Mouse (Mus musculus) adrenal gland, postnatal 10 days (tissue): Measurements from ENCODE around the gene Esyt1. TPM values are rescaled to one million over a fixed set of nuclear protein-coding genes. Genes with fewer than 3 reads are reported as not detected.
"Not testable (repeated sequence)": the region's sequence is repeated elsewhere in the genome, so short reads cannot be mapped to it uniquely, and the experiment has no call there.

Experiments used
- DNase-seq: peaks from one replicate; pipeline ENCODE4 v3.0.0; 2021; ENCODE audit warnings: mixed read lengths
- long read RNA-seq, 2 experiments: library from polyadenylated mRNA; stranded (forward); transcript quantifications; one replicate each; pipeline ENCODE4 v2.0.0; 2021
- total RNA-seq, 2 experiments: library from RNA; stranded (reverse); gene quantifications; 2 replicates each; pipeline ENCODE4 v1.2.3; 2021

The Esyt1 gene
- total RNA-seq: 10 to 100 TPM; 31.5 to 41.5 TPM
- long read RNA-seq, experiment 1, transcript Esyt1-201 (31 exons, 3,981 nt): major isoform, 17 of 31 reads
- long read RNA-seq, experiment 1, partial matches to known transcripts: 13 of 31 reads
- long read RNA-seq, experiment 1, other reads (novel, unspliced or antisense): 1 of 31 reads
- long read RNA-seq, experiment 2, transcript Esyt1-201 (31 exons, 3,981 nt): major isoform, 15 of 21 reads
- long read RNA-seq, experiment 2, partial matches to known transcripts: 6 of 21 reads
- long read RNA-seq, experiment 2, other reads (novel, unspliced or antisense): 0 of 21 reads

- peak; percentile 93 for DNase-seq
Measured at GRCm38 (mm10) chr10:128525671-128526308, at the start of gene Esyt1. TSS of gene Esyt1 (minus strand) at chr10:128525871.

GRCm38 (mm10) chr10:128575063-128575462, 49.4 kb upstream of the Esyt1 start:
- DNase-seq: no peak

- peak; percentile 98 for DNase-seq
Measured at GRCm38 (mm10) chr10:128565788-128566531, 40.3 kb upstream of the Esyt1 start, which contains the start of gene Pa2g4. TSS of gene Pa2g4 (minus strand) at chr10:128565987.

- DNase-seq: peak; percentile 54
Measured at GRCm38 (mm10) chr10:128565206-128565787, 39.6 kb upstream of the Esyt1 start.

- no peak for DNase-seq
Measured at GRCm38 (mm10) chr10:128563544-128563943, 37.9 kb upstream of the Esyt1 start.

- no peak for DNase-seq
Measured at GRCm38 (mm10) chr10:128556963-128557362, 31.3 kb upstream of the Esyt1 start.

GRCm38 (mm10) chr10:128556286-128556685, 30.6 kb upstream of the Esyt1 start:
- DNase-seq: no peak

DNA sequence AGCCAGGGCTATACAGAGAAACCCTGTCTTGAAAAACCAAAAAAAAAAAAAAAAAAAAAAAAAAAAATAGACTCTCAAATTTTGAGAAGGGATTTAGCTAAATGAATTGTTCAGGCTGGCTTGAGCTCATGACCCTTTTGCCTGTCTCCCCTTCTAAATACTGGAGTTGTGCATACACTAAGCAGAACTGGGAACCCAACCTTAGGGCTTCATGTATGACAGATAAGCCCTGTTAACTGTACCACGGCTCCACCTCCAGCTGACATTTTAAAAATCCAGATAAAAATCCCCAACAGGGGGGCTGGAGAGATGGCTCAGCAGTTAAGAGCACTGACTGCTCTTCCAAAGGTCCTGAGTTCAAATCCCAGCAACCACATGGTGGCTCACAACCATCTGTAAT, 29.9 kb upstream of the Esyt1 start:
- not testable (repeated sequence) for DNase-seq

DNA sequence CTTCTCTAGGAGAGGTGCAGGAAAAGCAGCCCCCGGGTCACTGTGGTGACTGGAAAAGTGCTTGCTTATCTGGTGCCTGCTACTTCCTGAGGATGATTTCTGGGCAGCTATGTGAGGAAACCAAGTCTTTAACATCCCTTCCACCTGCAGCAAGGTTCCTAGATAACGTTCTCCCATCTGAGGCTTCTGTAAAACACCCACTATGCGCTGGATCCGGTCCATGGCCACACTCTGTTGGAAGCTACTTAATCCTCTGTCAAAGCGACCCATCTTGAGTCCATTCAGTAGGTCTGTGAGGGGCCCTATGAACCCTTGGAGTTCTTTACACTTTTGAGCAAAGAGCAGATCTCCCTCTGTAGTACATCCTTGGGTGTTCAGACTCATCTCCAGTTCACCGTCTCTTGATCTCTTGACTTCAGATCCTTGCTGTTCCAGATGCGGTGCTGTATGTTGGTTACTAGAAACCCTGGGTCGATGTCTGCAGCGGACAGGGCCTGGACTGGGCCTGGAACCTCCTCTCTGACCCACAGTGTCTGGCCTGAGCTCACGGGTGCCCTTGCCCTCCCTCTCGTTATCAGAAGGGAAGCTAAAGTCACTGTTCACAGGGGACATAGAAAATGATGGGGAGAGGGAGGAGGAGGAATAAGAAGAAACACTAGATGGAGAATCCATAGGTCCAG, 24.6 kb upstream of the Esyt1 start:
- not testable (repeated sequence) for DNase-seq

DNA sequence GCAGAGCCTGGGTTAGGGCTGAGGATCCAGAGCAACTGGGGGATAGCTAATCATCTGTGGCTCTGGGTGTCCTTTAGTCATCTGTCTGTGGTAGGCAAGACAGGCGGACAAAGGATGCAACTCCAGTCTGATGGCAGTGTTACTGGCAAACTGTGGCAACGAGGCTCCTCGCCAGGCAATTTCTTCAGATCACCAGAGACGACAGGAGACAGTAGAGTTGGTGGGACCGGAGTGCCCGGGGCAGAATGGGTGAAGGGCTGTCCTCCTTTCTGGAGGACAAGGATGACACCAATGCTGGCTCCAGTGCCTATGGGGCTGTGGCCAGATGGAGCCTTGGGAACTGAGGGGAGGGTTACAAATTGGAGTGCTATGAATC, 24.0 kb upstream of the Esyt1 start:
- not testable (repeated sequence) for DNase-seq

DNA sequence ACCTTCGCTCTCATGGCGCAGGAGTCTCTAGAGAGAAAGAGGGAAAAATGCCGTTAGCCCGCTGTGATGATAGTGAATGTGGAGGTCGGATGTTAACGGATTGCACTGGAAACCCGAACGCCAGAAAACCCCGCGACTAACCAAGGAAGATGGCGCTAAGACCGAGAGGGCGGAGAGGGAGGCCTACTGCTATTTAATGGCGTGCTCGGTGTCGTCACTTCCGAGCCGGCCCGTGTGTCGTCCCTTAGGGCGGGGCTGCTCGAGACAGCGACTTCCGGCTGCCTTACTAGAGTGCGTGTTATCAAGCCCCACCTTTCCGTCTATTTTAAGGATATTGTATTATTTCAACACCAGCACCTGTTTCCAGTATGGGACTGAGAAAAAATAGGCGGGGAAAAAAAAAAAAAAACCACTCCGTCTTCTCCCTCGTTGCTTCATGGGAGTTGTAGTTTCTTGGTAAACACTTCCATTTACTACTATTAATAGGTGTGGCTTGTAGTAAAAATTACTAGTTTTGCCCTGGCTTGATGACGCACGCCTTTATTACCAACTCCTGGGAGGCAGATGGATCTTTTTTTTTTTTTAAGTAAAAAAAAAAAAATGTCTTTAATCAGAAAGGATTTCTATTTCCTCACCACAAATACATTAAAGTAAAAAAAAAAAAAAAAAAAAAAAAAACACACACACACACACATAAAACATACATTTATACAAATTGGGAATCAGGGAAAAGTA, 23.4 kb upstream of the Esyt1 start, which contains the start of gene Rpl41:
TSS of gene Rpl41 (minus strand) at position 359 of the 735 bp plus-strand sequence.
- peak; percentile 94 for DNase-seq

GRCm38 (mm10) chr10:128548051-128548791, 22.6 kb upstream of the Esyt1 start:
- DNase-seq: not testable (repeated sequence)

- DNase-seq: peak; percentile 95
Measured at GRCm38 (mm10) chr10:128547361-128548032, 21.8 kb upstream of the Esyt1 start, which contains the start of gene Zc3h10. TSS of gene Zc3h10 (minus strand) at chr10:128547774.

DNA sequence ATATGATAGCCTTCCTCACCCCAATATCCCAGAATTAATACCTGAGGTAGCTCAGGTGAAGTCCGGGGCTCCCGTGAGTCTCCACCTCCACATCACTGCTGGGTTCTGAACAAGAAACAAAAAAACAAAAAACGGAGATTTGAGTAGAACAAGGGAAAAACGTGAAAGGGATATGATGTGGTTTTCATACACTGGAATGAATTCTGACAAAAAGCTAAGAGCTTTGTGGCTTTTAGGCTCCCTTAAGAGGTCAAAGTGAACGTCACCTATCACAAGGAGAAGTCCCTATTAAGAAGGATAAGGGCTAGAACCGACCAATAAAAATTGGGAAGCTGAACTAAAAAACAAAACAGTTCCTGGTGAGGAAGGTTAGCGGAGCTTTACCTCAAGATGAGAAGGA, 21.1 kb upstream of the Esyt1 start:
- DNase-seq: no peak

DNA sequence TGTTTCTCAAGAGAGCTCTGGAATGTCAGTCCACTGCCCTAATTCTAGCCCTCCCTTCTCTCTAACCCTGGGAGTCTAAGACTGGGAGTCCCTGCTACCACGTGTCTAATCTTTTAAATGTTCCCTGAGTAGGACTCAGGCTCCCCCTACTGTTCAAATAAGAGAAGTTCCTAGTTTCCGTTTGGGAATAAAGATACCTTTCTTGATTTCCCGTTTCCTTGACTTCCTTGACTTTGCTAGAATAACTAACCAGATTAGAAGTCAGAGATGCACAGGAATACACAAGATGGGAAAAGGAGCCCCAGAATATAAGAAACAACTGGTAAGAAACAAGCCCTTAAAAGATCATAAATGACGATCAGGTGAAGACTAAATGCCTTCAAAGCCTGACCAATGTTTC, 20.7 kb upstream of the Esyt1 start:
- no peak for DNase-seq

- no peak for DNase-seq
Measured at GRCm38 (mm10) chr10:128545570-128545898, 19.9 kb upstream of the Esyt1 start.

GRCm38 (mm10) chr10:128544674-128545569, 19.3 kb upstream of the Esyt1 start:
- DNase-seq: no peak

GRCm38 (mm10) chr10:128544151-128544657, 18.5 kb upstream of the Esyt1 start:
- DNase-seq: no peak

DNA sequence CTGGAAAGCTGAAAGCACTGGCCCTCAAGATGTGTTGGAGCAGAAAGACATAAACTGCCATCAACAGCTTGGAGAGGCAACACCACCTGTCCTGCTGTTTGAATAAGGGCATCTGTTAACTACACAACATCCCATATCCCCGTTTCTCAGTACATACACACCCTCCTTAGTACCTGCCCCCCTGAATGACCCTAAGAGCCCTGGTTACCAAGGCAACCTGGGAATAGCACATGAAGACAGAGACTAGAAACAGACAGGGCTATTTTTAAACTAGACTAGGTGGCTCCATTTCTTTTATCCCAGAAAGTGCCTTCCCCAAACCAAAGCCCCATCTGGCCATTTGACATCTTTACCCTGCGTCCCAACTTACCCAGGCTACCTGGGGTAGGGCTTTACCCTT, 17.4 kb upstream of the Esyt1 start:
- DNase-seq: no peak
